Mouse (Mus musculus) heart, adult 2 months (tissue): ENCODE measurements around the gene Rai14.

Experiments
- CTCF ChIP-seq: fragments of 200-600 bp; IDR thresholded peaks from 2 replicates; pipeline ENCODE4 v1.8.1; 2022; ENCODE audit warnings: antibody characterized with exemption, mild to moderate bottlenecking, moderate library complexity
- EP300 ChIP-seq: fragments of 200-500 bp; IDR thresholded peaks from 2 replicates; pipeline ENCODE4 v1.6.1; 2011; ENCODE audit warnings: low read depth, low read length, control low read depth; ENCODE audit not compliant: insufficient read depth
- POLR2A ChIP-seq: fragments of 200-500 bp; IDR thresholded peaks from 2 replicates; pipeline ENCODE4 v1.6.1; 2011; ENCODE audit warnings: mild to moderate bottlenecking, low read depth, low read length, control low read depth; ENCODE audit not compliant: insufficient read depth

DNA sequence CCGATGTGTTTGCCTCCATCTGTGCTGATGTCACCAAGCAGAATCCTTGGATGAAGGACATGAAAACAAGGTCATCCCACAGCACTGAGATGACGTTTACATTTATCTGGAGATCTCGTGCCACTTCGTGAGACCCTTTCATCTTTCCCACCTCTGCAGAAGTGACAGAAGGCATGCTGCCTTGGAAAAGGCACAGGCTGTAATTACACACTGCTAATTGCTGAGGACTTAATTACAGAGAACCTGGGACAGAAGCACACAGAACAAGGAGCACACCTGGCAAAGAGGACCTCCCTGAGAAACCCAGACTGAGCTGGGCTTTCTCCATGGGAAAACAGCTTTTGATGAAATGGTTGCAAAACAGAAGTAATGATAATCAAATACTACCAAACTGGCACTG is 21.8 kb downstream of the Rai14 start:
- no peak for TF ChIP-seq POLR2A
- TF ChIP-seq CTCF = no peak
- TF ChIP-seq EP300 = no peak
